Mouse (Mus musculus): ENCODE measurements around the gene Olfr322.

DNA sequence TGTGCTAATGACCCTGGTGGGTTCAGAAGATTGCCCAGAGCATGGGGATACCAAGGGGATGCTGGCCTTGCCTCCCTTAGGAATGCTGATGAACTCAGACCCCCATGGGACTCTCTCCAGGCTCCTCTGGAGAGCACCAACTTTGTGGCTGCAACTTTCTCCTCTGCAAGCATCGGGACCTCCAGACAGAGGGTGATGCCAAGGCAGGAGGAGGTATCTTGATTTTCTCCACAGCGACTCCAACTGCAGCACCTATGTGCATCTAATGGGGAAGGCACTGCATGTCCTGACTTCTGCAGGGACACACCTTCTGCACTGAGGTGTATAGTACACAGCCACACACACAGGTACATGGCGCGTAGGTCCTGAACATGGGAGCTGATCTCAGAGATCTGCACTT lies at the start of gene Olfr322:
- TF ChIP-seq CTCF (IDR thresholded peaks at IDR 0.05) = no peak
- TF ChIP-seq EP300 (IDR thresholded peaks at IDR 0.05) = no peak

Data from lung, postnatal 0 days (tissue).